Mouse (Mus musculus): ENCODE data around the gene Eif4ebp2.
A peak's percentile ranks its signal among the peaks of the same experiment; 100 is the strongest.
"Not testable (repeated sequence)": the region's sequence is repeated elsewhere in the genome, so short reads cannot be mapped to it uniquely, and the experiment has no call there.

The Eif4ebp2 gene

GRCm38 (mm10) chr10:61466242-61466641 is 13.8 kb upstream of the Eif4ebp2 start:
- peak; percentile 33 to 51 for DNase-seq (ENCODE audit: low read depth in 2 of 2, low spot score in 2 of 2)

DNA sequence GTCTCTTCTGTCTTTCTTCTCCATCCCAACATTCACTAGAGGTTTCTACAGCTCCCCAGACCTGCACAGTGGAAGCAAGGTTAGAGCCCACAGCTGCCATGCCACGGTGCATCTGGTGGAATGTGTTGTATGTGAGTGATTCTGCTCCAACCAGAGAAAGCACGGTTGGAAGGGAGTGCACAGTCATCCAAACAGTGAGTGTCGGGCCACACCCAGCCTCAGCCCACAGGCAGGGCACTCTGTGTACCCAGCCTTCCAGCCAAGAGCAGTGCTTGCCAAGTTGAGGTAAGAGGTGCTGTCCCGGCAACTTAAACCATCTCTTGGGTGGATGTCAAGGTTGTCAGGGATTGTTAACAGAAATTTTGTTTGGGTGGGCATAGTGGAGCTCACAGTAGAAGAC is 12.5 kb upstream of the Eif4ebp2 start:
- no peak for DNase-seq (ENCODE audit: low read depth in 2 of 2, low spot score in 2 of 2)

DNA sequence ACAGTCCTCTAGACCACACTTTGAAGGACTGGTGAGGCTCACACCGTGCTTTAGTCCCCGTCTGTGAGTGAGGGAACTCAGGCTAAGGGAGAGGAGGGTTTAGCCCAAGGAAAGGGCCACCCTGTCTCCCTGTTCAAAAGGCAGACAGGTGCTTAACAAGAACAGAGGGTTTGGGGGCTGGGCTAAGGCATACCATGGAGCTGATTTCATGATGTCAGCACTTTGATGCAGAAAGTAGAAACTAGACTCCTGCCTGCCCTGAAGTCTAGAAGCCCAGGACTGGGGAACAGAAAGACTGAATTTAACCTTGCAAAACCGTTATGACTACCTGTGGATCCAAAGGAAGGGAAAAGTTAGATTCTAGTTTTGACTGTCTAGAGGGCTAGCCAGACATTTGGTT is 4.7 kb upstream of the Eif4ebp2 start:
- no peak for DNase-seq (ENCODE audit: low read depth in 2 of 2, low spot score in 2 of 2)

DNA sequence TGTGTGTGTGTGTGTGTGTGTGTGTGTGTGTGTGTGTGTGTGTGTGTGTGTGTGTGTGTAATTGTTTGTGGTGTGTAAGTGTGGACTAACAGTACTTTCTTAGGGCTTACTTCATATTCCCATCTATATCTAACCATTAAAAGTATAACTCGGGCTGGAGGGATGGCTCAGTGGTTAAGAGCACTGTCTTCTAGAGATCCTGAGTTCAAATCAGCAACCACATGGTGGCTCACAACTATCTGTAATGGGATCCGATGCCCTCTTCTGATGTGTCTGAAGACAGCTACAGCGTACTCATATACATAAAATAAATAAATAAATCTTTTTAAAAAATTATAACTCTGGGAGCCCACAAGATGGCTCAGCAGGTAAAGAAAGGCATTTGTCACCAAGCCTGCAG is 710 bp upstream of the Eif4ebp2 start:
- not testable (repeated sequence) for DNase-seq (ENCODE audit: low read depth in 2 of 2, low spot score in 2 of 2)

GRCm38 (mm10) chr10:61451931-61452617 is 387 bp downstream of the Eif4ebp2 start:
- DNase-seq (ENCODE audit: low read depth in 2 of 2, low spot score in 2 of 2) = peak; percentile 44

GRCm38 (mm10) chr10:61451463-61451930 is 964 bp downstream of the Eif4ebp2 start:
- peak; percentile 48 to 64 for DNase-seq (ENCODE audit: low read depth in 2 of 2, low spot score in 2 of 2)

DNA sequence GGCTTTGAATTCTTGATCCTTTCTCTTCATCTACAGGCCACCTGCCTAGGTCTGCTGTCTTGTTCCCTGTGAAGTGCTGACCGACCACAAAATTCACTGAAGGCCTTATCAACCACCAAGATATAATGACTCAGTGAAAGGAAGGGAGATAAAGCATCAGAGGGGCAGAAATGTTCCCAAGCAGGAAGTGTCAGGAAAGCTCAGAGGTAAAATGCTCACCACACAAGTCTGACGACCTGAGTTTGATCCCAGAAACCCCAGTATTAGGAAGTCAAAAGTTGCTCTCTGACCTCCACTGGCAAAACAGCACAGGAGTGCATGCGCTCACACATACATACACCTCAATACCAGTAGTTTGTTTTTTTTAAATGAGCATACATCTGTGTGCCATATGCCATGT is 3.6 kb downstream of the Eif4ebp2 start:
- DNase-seq (ENCODE audit: low read depth in 2 of 2, low spot score in 2 of 2) = no peak

DNA sequence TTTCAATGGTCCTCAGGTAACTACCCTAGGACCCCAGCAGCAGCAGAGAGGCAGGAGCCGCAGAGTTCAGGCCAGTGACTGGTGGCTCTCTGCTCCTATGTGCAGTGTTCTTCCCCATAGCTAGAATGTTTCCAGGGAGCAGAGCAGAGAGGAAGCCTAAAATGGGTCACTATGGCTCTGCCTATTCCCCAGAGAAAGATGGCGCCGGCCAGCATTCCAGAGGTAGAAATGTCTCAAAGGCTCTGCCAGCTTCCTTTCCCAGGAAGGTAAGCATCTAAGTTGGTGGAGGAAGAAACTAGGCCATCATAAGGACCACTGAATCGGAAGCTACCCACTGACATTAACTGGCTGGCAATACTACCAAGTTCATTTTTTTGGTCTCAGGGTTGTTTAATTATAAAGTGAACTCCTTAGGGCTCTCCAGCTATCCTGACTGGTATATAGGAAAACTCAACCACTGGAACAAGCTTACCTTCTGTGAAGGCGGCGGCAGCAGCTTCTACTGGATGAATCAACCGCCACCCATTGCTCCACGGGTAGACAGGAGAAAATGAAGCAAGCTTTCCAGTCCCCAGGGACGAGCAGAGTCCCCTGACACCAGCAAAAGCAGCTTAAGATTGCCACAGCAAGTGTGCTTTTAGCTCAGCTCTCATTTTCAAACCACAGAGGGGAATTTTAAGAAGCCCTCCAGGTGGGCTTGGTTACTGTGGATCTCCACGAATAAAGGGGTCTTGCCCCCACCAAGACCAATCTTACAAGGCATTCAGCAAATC is 4.7 kb downstream of the Eif4ebp2 start:
- no peak for DNase-seq (ENCODE audit: low read depth in 2 of 2, low spot score in 2 of 2)

GRCm38 (mm10) chr10:61445016-61445415 is 7.4 kb downstream of the Eif4ebp2 start:
- DNase-seq (ENCODE audit: low read depth in 2 of 2, low spot score in 2 of 2) = no peak

GRCm38 (mm10) chr10:61443876-61444275 is 8.6 kb downstream of the Eif4ebp2 start:
- no peak for DNase-seq (ENCODE audit: low read depth in 2 of 2, low spot score in 2 of 2)

DNA sequence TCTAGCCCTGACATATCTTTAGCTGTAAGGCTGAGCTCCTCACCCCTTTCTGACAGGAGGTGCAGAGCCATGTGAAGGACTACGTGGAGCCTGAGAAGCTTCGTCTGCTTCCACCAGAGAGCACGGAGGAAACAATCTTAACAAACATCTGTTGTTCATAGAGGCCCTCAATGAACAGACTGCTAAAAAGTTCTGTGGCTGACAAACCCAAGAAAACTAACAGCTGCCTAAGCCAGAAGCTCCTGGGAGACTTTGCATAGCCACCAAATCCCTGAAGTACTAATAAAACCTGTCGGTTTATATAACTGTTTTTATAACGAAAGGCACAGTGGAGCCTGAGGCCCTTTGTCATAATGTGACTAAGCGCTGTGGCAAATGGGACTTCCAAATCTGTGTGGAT is 9.0 kb downstream of the Eif4ebp2 start:
- DNase-seq (ENCODE audit: low read depth in 2 of 2, low spot score in 2 of 2) = no peak

DNA sequence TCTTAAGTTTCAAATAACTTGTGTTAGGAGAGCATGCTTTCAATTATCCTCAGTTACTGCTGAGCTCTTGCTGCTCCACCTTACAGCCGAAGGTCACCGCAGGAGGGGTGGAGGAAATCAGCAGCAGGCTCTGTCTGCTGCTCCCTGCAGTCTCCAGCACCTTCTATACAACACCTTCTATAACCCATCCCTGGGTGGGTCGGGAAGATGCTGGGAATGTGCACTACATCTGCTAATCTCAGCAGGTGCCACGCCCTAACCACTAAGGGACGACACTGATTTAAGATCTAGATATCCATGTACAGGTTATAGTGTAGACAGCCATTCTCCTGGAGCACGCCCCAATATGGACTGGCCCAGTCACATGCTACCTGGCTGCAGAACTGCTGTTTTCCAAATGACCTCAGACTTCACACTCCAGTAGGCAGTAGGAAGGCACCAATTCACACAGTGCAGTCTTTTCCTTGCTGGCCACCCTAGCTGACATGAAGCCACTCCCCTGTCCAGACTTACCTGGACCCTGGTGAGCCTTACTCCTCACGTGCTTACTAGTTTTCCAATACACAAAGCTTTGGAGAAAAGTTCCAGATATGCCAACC is 12.2 kb downstream of the Eif4ebp2 start:
- no peak for DNase-seq (ENCODE audit: low read depth in 2 of 2, low spot score in 2 of 2)

DNA sequence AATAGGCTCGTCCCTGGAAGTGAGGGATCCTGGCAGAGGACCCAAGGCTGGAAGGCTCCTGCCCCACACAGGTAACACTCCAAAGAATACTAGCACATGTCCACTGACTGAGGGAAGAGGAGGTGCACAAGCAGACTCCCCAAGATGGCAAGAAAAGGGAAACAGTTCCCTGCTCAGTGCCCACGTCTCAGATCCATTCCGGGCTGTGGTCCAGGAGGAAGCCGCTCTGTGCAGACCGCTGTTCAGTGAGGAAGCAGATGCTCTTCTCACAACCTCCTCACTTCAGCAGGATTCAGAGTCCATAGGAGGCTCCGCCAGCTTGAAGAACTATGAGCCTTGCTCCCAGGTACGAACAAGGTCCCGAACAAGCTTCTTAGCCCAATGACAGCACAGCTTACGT is 21.1 kb downstream of the Eif4ebp2 start:
- DNase-seq (ENCODE audit: low read depth in 2 of 2, low spot score in 2 of 2) = no peak

DNA sequence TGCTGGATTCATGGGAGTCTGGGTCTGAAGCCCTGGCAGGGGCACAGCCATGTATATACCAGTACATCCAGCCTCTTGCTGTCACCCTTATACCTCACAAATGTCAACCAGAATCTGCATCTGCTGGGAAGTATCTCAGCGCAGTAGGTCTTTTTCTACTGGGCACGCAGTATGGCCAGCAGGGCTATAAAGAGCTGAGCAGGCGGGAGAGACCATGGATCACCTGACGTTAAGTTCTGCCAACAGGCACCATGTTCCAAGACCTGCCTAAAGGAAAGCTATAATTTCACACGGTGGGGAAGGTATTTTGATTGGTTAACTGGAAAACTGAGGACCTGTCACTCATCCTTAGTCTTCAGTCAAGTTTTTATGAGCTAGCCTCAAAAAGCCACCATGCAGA is 23.4 kb downstream of the Eif4ebp2 start:
- no peak for DNase-seq (ENCODE audit: low read depth in 2 of 2, low spot score in 2 of 2)

DNA sequence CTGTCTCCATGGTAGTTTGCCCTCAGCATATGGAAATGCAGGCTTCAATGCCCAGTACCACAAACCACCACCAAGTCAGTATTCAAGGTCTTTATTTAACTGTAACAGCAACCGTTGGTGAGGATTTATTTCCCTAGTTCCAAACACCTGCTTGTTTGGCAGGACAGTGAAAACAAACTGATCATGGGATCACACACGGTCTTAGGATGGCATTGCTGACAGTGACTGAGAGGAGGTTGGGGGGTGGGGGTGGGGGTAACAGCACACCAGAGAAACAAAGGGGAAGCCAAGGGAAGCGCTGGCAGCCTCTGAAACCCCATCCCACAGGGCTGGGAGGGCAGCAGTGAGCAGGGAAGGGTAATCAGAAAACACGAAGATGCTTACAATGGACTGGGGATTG is 24.0 kb downstream of the Eif4ebp2 start:
- DNase-seq (ENCODE audit: low read depth in 2 of 2, low spot score in 2 of 2) = no peak

DNA sequence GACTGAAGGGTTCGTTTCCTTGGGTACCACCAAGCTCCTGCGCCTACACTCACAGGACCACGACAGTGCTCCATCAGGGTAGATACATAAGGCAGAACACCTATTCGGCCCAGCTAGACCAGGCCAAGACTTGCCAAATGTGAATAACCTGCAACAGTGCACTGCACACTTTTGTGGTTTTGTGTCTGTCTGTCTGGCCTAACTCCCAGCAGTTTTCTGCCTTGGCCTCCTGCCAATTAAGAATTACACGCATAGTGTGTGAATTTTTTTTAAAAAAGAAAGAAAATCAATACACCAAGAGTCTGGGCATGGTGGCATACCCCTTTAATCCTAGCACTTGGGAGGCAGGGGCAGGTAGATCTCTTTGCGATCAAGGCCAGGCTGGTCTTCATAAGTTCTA is 24.5 kb downstream of the Eif4ebp2 start:
- no peak for DNase-seq (ENCODE audit: low read depth in 2 of 2, low spot score in 2 of 2)

DNA sequence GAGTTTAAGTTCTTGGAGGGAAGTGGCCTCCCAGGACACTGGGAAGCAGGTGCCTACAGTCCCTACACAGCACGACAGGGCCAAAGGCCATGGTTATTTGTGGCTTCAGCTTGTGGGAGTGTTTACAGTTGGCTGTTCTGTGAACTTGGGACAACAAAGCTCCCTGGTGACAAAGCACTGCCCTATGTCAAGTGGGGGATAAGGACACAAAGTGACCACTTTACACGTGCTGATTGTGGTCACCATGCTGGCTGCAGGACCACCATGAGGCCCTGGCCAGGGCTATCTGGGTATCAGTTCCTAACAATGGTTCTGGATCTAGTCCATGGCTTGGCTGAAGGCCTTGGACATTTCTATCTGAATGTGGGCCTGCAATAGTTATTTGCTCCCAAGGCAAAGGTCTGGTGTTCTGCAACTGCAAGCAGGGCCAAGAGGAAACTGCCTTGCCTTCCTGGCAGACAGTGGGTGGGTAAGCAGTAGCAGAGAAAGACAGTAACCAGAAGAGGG is 26.2 kb downstream of the Eif4ebp2 start:
- no peak for DNase-seq (ENCODE audit: low read depth in 2 of 2, low spot score in 2 of 2)

DNA sequence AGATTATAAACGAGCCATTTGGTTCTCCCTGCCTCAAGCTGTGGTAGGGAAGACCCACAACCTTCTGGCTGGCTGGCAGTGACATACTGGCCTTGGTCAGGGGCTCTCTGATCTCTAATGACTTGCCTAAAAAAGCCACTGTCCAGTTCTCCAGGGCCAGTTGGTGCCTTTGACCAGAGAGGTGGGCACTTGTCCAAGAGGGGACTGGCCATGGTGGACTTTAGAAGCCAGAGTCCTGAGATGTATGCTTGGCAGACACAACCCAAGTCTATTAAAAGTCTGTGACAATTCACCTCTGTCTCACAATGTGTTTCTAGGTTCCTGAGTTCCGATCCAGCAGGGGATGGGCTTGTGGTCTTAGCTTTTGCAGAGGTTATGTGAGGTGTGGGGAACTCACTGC is 27.4 kb downstream of the Eif4ebp2 start:
- no peak for DNase-seq (ENCODE audit: low read depth in 2 of 2, low spot score in 2 of 2)

- DNase-seq (ENCODE audit: low read depth in 2 of 2, low spot score in 2 of 2) = no peak
These were observed 28.0 kb downstream of the Eif4ebp2 start for GRCm38 (mm10) chr10:61424500-61424899.

DNA sequence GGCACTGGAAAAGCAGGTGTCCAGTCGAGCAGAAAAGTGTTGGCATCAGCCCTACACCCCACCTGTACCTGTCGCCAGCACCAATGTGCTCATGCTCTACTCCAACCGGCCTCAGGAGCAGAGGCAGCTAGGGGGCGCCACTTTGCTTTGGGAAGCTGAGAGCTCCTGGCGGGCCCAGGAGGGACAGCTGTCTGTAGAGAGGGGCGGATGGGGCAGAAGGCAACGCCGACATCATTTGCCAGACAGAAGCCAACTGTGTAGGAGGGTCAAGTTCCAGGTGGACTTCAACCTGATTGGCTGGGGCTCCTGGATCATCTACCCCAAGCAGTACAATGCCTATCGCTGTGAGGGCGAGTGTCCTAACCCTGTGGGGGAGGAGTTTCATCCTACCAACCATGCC is 29.2 kb downstream of the Eif4ebp2 start:
- peak in 1 of 2 experiments; percentile 40 for DNase-seq (ENCODE audit: low read depth in 2 of 2, low spot score in 2 of 2)

GRCm38 (mm10) chr10:61422861-61423260 is 29.6 kb downstream of the Eif4ebp2 start:
- no peak for DNase-seq (ENCODE audit: low read depth in 2 of 2, low spot score in 2 of 2)

DNA sequence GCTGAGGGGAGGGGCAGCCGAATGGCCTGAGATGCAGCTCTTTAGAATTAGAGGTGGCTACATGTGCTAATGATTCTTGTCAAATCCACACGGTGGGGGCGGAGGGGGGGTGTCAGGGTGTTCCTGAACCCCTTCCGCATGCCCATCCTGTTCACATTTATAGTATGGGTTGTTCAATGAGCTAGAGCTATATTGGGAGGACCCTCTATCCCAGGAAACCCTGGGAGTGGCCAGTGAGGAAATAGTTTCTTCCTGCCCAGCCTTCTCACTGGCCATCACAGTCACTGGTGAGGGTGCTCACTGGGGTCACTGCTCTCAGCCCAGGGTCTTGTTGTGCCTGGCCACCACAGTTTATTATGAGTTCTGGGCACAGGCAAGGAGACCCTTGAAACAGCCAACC is 32.5 kb downstream of the Eif4ebp2 start:
- no peak for DNase-seq (ENCODE audit: low read depth in 2 of 2, low spot score in 2 of 2)
